Mouse (Mus musculus): Measurements from ENCODE around the gene 4930455H04Rik. TPM values are rescaled to one million over a fixed set of nuclear protein-coding genes. Genes with fewer than 3 reads are reported as not detected.

4930455H04Rik gene
- total RNA-seq, 2 experiments from 2014 or later = not detected

Other genes starting within 250 kb of the 4930455H04Rik start
- gene Agl, start 160.1 kb upstream of the 4930455H04Rik start, total RNA-seq (2021) = 10 to 100 TPM; 38.6 to 42.9 TPM
- 10 to 100 TPM; 17.0 to 20.4 TPM for gene Frrs1, start 108.8 kb upstream of the 4930455H04Rik start, total RNA-seq (2021)
- gene Palmd, start 720 bp downstream of the 4930455H04Rik start, total RNA-seq (2021) = 10 to 100 TPM; 33.4 to 42.1 TPM

Data from adrenal gland, postnatal 4 days (tissue).